Mouse (Mus musculus): ENCODE data around the gene Pcsk2. TPM values are rescaled to one million over a fixed set of nuclear protein-coding genes. Genes with fewer than 3 reads are reported as not detected.

Gene Pcsk2
- polyA plus RNA-seq, 1 experiment from 2014 or later = 2.2 TPM

GRCm38 (mm10) chr2:143776448-143776847, 230.5 kb downstream of the Pcsk2 start:
- no peak overlapping the region for H3K4me3 ChIP-seq (ENCODE audit: low read depth, low read length)
- H3K9ac ChIP-seq (ENCODE audit: low read length) = no peak overlapping the region
- ATAC-seq (replicated peaks; ENCODE audit: low FRiP score) (no peak), DNase-seq (ENCODE audit: low spot score) (no peak)
- H3K4me2 ChIP-seq (ENCODE audit: low read depth, low read length, severe bottlenecking) = no peak overlapping the region
- H3K27ac ChIP-seq (ENCODE audit: low read depth, low read length) = no peak overlapping the region
- H3K4me1 ChIP-seq (replicated peaks; ENCODE audit: control insufficient read depth, insufficient read depth, low read length) = no peaks in the 10 kb centered on the region
- 9% methylated on average over 4 of the region's 4 CpGs for WGBS
- H3K36me3 ChIP-seq (ENCODE audit: control insufficient read depth, insufficient read depth, low read length) = no peaks in the 10 kb centered on the region
- no peaks in the 10 kb centered on the region for H3K27me3 ChIP-seq (ENCODE audit: control insufficient read depth, insufficient read depth, low read length)
- no peaks in the 10 kb centered on the region for H3K9me3 ChIP-seq (ENCODE audit: control insufficient read depth, low read length)

- H3K9me3 ChIP-seq (ENCODE audit: control insufficient read depth, low read length) = no peaks in the 10 kb centered on the region
- WGBS = 85% methylated on average over 2 of the region's 2 CpGs
Observed at GRCm38 (mm10) chr2:143780310-143780709, 234.4 kb downstream of the Pcsk2 start.

DNA sequence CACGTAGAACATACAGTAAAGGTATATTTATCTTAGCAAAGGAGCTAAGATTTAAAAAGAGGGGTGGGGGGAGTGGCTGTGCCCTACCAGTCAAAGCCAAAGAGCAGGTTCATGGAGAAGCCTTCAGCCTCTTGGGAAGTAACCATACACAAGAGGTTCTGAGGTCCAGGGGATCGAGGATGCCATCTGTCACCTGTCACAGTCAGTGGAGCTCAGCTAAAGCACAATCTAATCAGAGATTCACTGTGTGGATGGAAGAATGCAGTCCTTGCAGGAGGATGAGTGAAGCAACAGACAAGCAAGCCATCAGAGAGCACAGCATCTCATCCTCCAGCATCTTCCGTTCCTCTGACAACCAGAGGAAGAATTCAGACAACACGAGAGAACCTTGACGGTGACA, 244.0 kb downstream of the Pcsk2 start:
- H3K36me3 ChIP-seq (ENCODE audit: control insufficient read depth, insufficient read depth, low read length) = no peaks in the 10 kb centered on the region
- no peak overlapping the region for H3K4me2 ChIP-seq (ENCODE audit: low read depth, low read length, severe bottlenecking)
- H3K27ac ChIP-seq (ENCODE audit: low read depth, low read length) = no peak overlapping the region
- H3K27me3 ChIP-seq (ENCODE audit: control insufficient read depth, insufficient read depth, low read length) = no peaks in the 10 kb centered on the region
- no peak for ATAC-seq (replicated peaks; ENCODE audit: low FRiP score)
- WGBS = 87% methylated on average over 5 of the region's 5 CpGs
- H3K9ac ChIP-seq (ENCODE audit: low read length) = no peak overlapping the region
- DNase-seq (ENCODE audit: low spot score) = no peak
- no peaks in the 10 kb centered on the region for H3K9me3 ChIP-seq (ENCODE audit: control insufficient read depth, low read length)
- H3K4me1 ChIP-seq (replicated peaks; ENCODE audit: control insufficient read depth, insufficient read depth, low read length) = no peaks in the 10 kb centered on the region
- H3K4me3 ChIP-seq (ENCODE audit: low read depth, low read length) = no peak overlapping the region

More at GRCm38 (mm10) chr2:143780310-143780709, 234.4 kb downstream of the Pcsk2 start:
- H3K36me3 ChIP-seq (ENCODE audit: control insufficient read depth, insufficient read depth, low read length) = no peaks in the 10 kb centered on the region
- no peak overlapping the region for H3K4me2 ChIP-seq (ENCODE audit: low read depth, low read length, severe bottlenecking)
- no peak overlapping the region for H3K4me3 ChIP-seq (ENCODE audit: low read depth, low read length)
- no peaks in the 10 kb centered on the region for H3K4me1 ChIP-seq (replicated peaks; ENCODE audit: control insufficient read depth, insufficient read depth, low read length)
- ATAC-seq (replicated peaks; ENCODE audit: low FRiP score) (no peak), DNase-seq (ENCODE audit: low spot score) (no peak)
- H3K27me3 ChIP-seq (ENCODE audit: control insufficient read depth, insufficient read depth, low read length) = no peaks in the 10 kb centered on the region
- no peak overlapping the region for H3K9ac ChIP-seq (ENCODE audit: low read length)
- H3K27ac ChIP-seq (ENCODE audit: low read depth, low read length) = no peak overlapping the region

DNA sequence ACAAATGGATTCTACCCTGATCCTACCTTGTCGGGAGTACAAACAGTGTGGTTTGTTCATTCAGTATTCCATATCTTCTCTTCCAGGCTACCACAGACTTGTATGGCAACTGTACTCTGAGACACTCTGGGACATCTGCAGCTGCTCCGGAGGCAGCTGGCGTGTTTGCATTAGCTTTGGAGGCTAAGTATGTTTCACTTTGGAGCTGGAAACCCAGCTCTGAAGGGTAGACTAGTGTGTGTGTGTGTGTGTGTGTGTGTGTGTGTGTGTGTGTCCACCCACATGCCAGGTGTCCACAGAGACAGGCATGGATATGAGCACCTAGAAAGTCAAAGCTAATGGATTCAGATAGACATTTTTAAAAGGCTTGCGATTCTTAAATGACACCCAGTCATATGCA, 249.9 kb downstream of the Pcsk2 start:
- WGBS = 89% methylated on average over 4 of the region's 4 CpGs
- no peak overlapping the region for H3K4me2 ChIP-seq (ENCODE audit: low read depth, low read length, severe bottlenecking)
- no peaks in the 10 kb centered on the region for H3K9me3 ChIP-seq (ENCODE audit: control insufficient read depth, low read length)
- H3K27me3 ChIP-seq (ENCODE audit: control insufficient read depth, insufficient read depth, low read length) = no peaks in the 10 kb centered on the region
- H3K4me3 ChIP-seq (ENCODE audit: low read depth, low read length) = no peak overlapping the region
- no peaks in the 10 kb centered on the region for H3K4me1 ChIP-seq (replicated peaks; ENCODE audit: control insufficient read depth, insufficient read depth, low read length)
- DNase-seq (ENCODE audit: low spot score) (no peak), ATAC-seq (replicated peaks; ENCODE audit: low FRiP score) (no peak)
- H3K9ac ChIP-seq (ENCODE audit: low read length) = no peak overlapping the region
- H3K36me3 ChIP-seq (ENCODE audit: control insufficient read depth, insufficient read depth, low read length) = no peaks in the 10 kb centered on the region
- H3K27ac ChIP-seq (ENCODE audit: low read depth, low read length) = no peak overlapping the region

- DNase-seq (ENCODE audit: low spot score) (no peak), ATAC-seq (replicated peaks; ENCODE audit: low FRiP score) (no peak)
- no peaks in the 10 kb centered on the region for H3K9me3 ChIP-seq (ENCODE audit: control insufficient read depth, low read length)
- H3K36me3 ChIP-seq (ENCODE audit: control insufficient read depth, insufficient read depth, low read length) = no peaks in the 10 kb centered on the region
- WGBS = 77% methylated on average over 4 of the region's 4 CpGs
- no peak overlapping the region for H3K4me3 ChIP-seq (ENCODE audit: low read depth, low read length)
- H3K4me1 ChIP-seq (replicated peaks; ENCODE audit: control insufficient read depth, insufficient read depth, low read length) = no peaks in the 10 kb centered on the region
- no peaks in the 10 kb centered on the region for H3K27me3 ChIP-seq (ENCODE audit: control insufficient read depth, insufficient read depth, low read length)
- no peak overlapping the region for H3K4me2 ChIP-seq (ENCODE audit: low read depth, low read length, severe bottlenecking)
- no peak overlapping the region for H3K27ac ChIP-seq (ENCODE audit: low read depth, low read length)
- H3K9ac ChIP-seq (ENCODE audit: low read length) = no peak overlapping the region
Observed at GRCm38 (mm10) chr2:143796335-143797013, 250.5 kb downstream of the Pcsk2 start.

GRCm38 (mm10) chr2:143801097-143801496, 255.1 kb downstream of the Pcsk2 start:
- Histone ChIP-seq H3K36me3 (ENCODE audit: control insufficient read depth, insufficient read depth, low read length) (no peaks in the 10 kb centered on the region), H3K9ac (ENCODE audit: low read length) (no peak overlapping the region), H3K4me3 (ENCODE audit: low read depth, low read length) (no peak overlapping the region), H3K27ac (ENCODE audit: low read depth, low read length) (no peak overlapping the region), H3K9me3 (ENCODE audit: control insufficient read depth, low read length) (no peaks in the 10 kb centered on the region), H3K4me1 (replicated peaks; ENCODE audit: control insufficient read depth, insufficient read depth, low read length) (no peaks in the 10 kb centered on the region), H3K4me2 (ENCODE audit: low read depth, low read length, severe bottlenecking) (no peak overlapping the region), H3K27me3 (ENCODE audit: control insufficient read depth, insufficient read depth, low read length) (no peaks in the 10 kb centered on the region)
- ATAC-seq (replicated peaks; ENCODE audit: low FRiP score) (no peak), DNase-seq (ENCODE audit: low spot score) (no peak)
- WGBS = 85% methylated on average over 5 of the region's 5 CpGs

GRCm38 (mm10) chr2:143806140-143806923, 260.4 kb downstream of the Pcsk2 start:
- ATAC-seq (replicated peaks; ENCODE audit: low FRiP score) (0 out of 2 replicates have a peak, but pooled peaks have one; percentile 39), DNase-seq (ENCODE audit: low spot score) (peak; percentile 41)
- no peak overlapping the region for H3K4me3 ChIP-seq (ENCODE audit: low read depth, low read length)
- no peak overlapping the region for H3K9ac ChIP-seq (ENCODE audit: low read length)
- H3K4me2 ChIP-seq (ENCODE audit: low read depth, low read length, severe bottlenecking) = no peak overlapping the region
- no peak overlapping the region for H3K27ac ChIP-seq (ENCODE audit: low read depth, low read length)
- 69% methylated on average over 15 of the region's 15 CpGs for WGBS
- no peaks in the 10 kb centered on the region for H3K36me3 ChIP-seq (ENCODE audit: control insufficient read depth, insufficient read depth, low read length)
- no peaks in the 10 kb centered on the region for H3K27me3 ChIP-seq (ENCODE audit: control insufficient read depth, insufficient read depth, low read length)
- H3K4me1 ChIP-seq (replicated peaks; ENCODE audit: control insufficient read depth, insufficient read depth, low read length) = no peaks in the 10 kb centered on the region
- no peaks in the 10 kb centered on the region for H3K9me3 ChIP-seq (ENCODE audit: control insufficient read depth, low read length)

DNA sequence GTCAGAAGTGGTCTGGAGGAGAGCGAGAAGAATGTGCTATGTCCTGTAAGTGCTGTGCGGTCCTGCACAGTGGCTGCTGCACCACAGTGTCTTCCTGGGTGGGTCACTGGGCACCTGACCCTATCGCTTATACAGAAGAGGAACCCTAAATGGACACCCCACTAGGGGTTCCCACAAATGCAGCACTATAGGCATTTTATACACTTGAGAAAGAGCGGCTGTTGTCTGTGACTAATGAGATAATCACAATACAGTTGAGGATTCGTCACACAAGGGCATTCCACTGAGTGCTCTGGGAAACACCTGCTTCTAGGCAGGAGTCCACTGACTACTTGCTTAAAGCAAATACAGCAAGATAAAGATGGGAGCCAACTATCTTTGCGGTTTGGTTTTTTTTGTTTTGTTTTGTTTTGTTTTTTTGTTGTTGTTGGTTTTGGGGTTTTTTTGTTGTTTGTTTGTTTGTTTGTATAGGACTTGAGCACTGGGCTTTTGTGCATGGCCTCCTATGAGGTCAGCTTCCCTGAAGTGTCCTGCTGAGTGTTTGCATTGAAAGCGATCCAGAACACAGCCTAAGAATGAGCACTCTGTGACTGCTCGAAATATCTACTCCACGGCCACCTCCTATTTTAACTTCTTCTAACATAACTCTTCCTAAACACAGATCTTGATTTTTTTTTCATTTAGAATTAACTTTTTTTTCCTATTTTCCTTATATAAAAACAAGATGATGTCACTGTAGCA, 261.1 kb downstream of the Pcsk2 start:
- no peaks in the 10 kb centered on the region for H3K4me1 ChIP-seq (replicated peaks; ENCODE audit: control insufficient read depth, insufficient read depth, low read length)
- 77% methylated on average over 9 of the region's 9 CpGs for WGBS

More for the DNA sequence above, 261.1 kb downstream of the Pcsk2 start:
- Histone ChIP-seq H3K36me3 (ENCODE audit: control insufficient read depth, insufficient read depth, low read length) (no peaks in the 10 kb centered on the region), H3K9me3 (ENCODE audit: control insufficient read depth, low read length) (no peaks in the 10 kb centered on the region), H3K9ac (ENCODE audit: low read length) (no peak overlapping the region), H3K4me3 (ENCODE audit: low read depth, low read length) (no peak overlapping the region), H3K4me2 (ENCODE audit: low read depth, low read length, severe bottlenecking) (no peak overlapping the region), H3K27me3 (ENCODE audit: control insufficient read depth, insufficient read depth, low read length) (no peaks in the 10 kb centered on the region), H3K27ac (ENCODE audit: low read depth, low read length) (no peak overlapping the region)
- no peak for DNase-seq (ENCODE audit: low spot score)
- 0 out of 2 replicates have a peak, but pooled peaks have one; percentile 33 for ATAC-seq (replicated peaks; ENCODE audit: low FRiP score)

All from forebrain, embryonic 11.5 days (tissue).